ENCODE assay signal across 8 mouse cellular contexts in genomic region chr7:25674719-25675300, GRCm38 (mm10). TPM values are rescaled to one million over a fixed set of nuclear protein-coding genes. Genes with fewer than 3 reads are reported as not detected.
A peak's percentile ranks its signal among the peaks of the same experiment; 100 is the strongest.
DNase-seq lines count a peak whose midpoint lies in the region; ATAC-seq lines count a peak whose summit lies in the region.

Gene Tmem91 (minus strand): TSS chr7:25675166.

- H3K4me3 ChIP-seq in liver, embryonic 11.5 days (ENCODE audit: low read depth, low read length): peak within 1 kb of the TSS; percentile 40
- peak within 1 kb of the TSS; percentile 19 for H3K4me3 ChIP-seq in embryonic facial prominence, embryonic 11.5 days (ENCODE audit: low read depth, low read length)
- H3K4me3 ChIP-seq in hindbrain, embryonic 13.5 days: peak within 1 kb of the TSS; percentile 43
- peak within 1 kb of the TSS; percentile 43 for H3K4me3 ChIP-seq in liver, embryonic 16.5 days (ENCODE audit: low read depth, low read length)

- no peaks in the 10 kb centered on the region for H3K36me3 ChIP-seq in liver, embryonic 11.5 days (ENCODE audit: control insufficient read depth, insufficient read depth, low read length)
- no peaks in the 10 kb centered on the region for H3K36me3 ChIP-seq in embryonic facial prominence, embryonic 11.5 days (replicated peaks; ENCODE audit: control insufficient read depth, insufficient read depth, low read depth, low read length)
- 0 out of 2 replicates have a peak, but pooled peaks cover 5% of the 10 kb centered on the region for H3K36me3 ChIP-seq in hindbrain, embryonic 13.5 days
- H3K36me3 ChIP-seq in liver, embryonic 16.5 days (ENCODE audit: control insufficient read depth, insufficient read depth): no peaks in the 10 kb centered on the region

- peaks cover 6% of the 10 kb centered on the region; the same call in 1 of the 2 replicates for H3K4me1 ChIP-seq in liver, embryonic 11.5 days (replicated peaks; ENCODE audit: control insufficient read depth, insufficient read depth, low read length)
- H3K4me1 ChIP-seq in embryonic facial prominence, embryonic 11.5 days (ENCODE audit: control insufficient read depth, insufficient read depth, low read length): no peaks in the 10 kb centered on the region
- H3K4me1 ChIP-seq in hindbrain, embryonic 13.5 days (replicated peaks): peaks cover 14% of the 10 kb centered on the region
- H3K4me1 ChIP-seq in liver, embryonic 16.5 days (ENCODE audit: control insufficient read depth, low read depth, low read length): peaks cover 14% of the 10 kb centered on the region

- 0 out of 2 replicates have a peak within 1 kb of the TSS, but pooled peaks have one; percentile 2 for H3K9ac ChIP-seq in liver, embryonic 11.5 days (ENCODE audit: low read depth, low read length)
- peak within 1 kb of the TSS; percentile 22; the same call in 1 of the 2 replicates for H3K9ac ChIP-seq in embryonic facial prominence, embryonic 11.5 days (replicated peaks; ENCODE audit: low read length)
- H3K9ac ChIP-seq in hindbrain, embryonic 13.5 days: peak within 1 kb of the TSS; percentile 72
- no peak within 1 kb of the TSS for H3K9ac ChIP-seq in liver, embryonic 16.5 days (ENCODE audit: low read depth, low read length)

- H3K9me3 ChIP-seq in liver, embryonic 11.5 days (ENCODE audit: control insufficient read depth, low read length): peaks cover 2% of the 10 kb centered on the region; the same call in 1 of the 2 replicates
- no peaks in the 10 kb centered on the region for H3K9me3 ChIP-seq in embryonic facial prominence, embryonic 11.5 days (replicated peaks; ENCODE audit: control insufficient read depth, low read length)
- no peaks in the 10 kb centered on the region for H3K9me3 ChIP-seq in hindbrain, embryonic 13.5 days
- no peaks in the 10 kb centered on the region for H3K9me3 ChIP-seq in liver, embryonic 16.5 days (replicated peaks; ENCODE audit: control insufficient read depth, low read length)

- peaks cover 26% of the 10 kb centered on the region for H3K27me3 ChIP-seq in liver, embryonic 11.5 days (replicated peaks; ENCODE audit: control insufficient read depth, insufficient read depth, low read length)
- H3K27me3 ChIP-seq in embryonic facial prominence, embryonic 11.5 days (ENCODE audit: control insufficient read depth, insufficient read depth, low read length): peaks cover 26% of the 10 kb centered on the region
- peaks cover 58% of the 10 kb centered on the region for H3K27me3 ChIP-seq in hindbrain, embryonic 13.5 days
- peaks cover 22% of the 10 kb centered on the region for H3K27me3 ChIP-seq in liver, embryonic 16.5 days (ENCODE audit: control insufficient read depth, insufficient read depth, low read depth, low read length)

- WGBS in liver, embryonic 11.5 days: 2% methylated on average over 29 of the region's 29 CpGs
- WGBS in embryonic facial prominence, embryonic 11.5 days: 2% methylated on average over 29 of the region's 29 CpGs
- 4% methylated on average over 29 of the region's 29 CpGs for WGBS in hindbrain, embryonic 13.5 days
- WGBS in liver, embryonic 16.5 days (ENCODE audit: insufficient replicate concordance): 1% methylated on average over 29 of the region's 29 CpGs

- ATAC-seq in liver, embryonic 11.5 days (replicated peaks; ENCODE audit: low FRiP score): no peak
- no peak for ATAC-seq in embryonic facial prominence, embryonic 11.5 days (replicated peaks; ENCODE audit: insufficient number of reproducible peaks, low FRiP score, low TSS enrichment, low read depth)
- ATAC-seq in hindbrain, embryonic 13.5 days (ENCODE audit: low FRiP score): peak; percentile 60
- ATAC-seq in liver, embryonic 16.5 days (ENCODE audit: low read depth): 0 out of 2 replicates have a peak, but pooled peaks have one; percentile 15

- DNase-seq in liver, embryonic 11.5 days (ENCODE audit: low spot score): no peak
- DNase-seq in liver: no peak
- DNase-seq in embryonic facial prominence, embryonic 11.5 days (ENCODE audit: low spot score): no peak
- no peak for DNase-seq in testis, postnatal 14 days (ENCODE audit: low spot score)
- no peak for DNase-seq in ovary, adult 18-20 months (ENCODE audit: low spot score)
- DNase-seq in cerebellum, adult 9-10 months: no peak

- H3K27ac ChIP-seq in liver, embryonic 11.5 days (ENCODE audit: low read depth, low read length): no peak within 1 kb of the TSS
- no peak within 1 kb of the TSS for H3K27ac ChIP-seq in embryonic facial prominence, embryonic 11.5 days (replicated peaks; ENCODE audit: low read depth, low read length)
- no peak within 1 kb of the TSS for H3K27ac ChIP-seq in hindbrain, embryonic 13.5 days
- no peak within 1 kb of the TSS for H3K27ac ChIP-seq in liver, embryonic 16.5 days (ENCODE audit: low read length)

- H3K4me2 ChIP-seq in liver, embryonic 11.5 days: peak within 1 kb of the TSS; percentile 82
- peak within 1 kb of the TSS; percentile 43 for H3K4me2 ChIP-seq in embryonic facial prominence, embryonic 11.5 days (ENCODE audit: low read depth, low read length)
- peak within 1 kb of the TSS; percentile 67 for H3K4me2 ChIP-seq in hindbrain, embryonic 13.5 days
- H3K4me2 ChIP-seq in liver, embryonic 16.5 days (ENCODE audit: low read depth, low read length): peak within 1 kb of the TSS; percentile 55

RNA-seq across cellular contexts. Expression of gene Tmem91, which starts in this region (rescaled TPM):
- polyA plus RNA-seq in liver, embryonic 11.5 days (2014; fragmentation: Nextera tagmentation; extraction: Ambion mirVana): 2.5 and 3.3 TPM in 2 replicates
- polyA plus RNA-seq in embryonic facial prominence, embryonic 11.5 days (2014; fragmentation: Nextera tagmentation; extraction: Ambion mirVana): 0.70 and 1.0 TPM in 2 replicates
- polyA plus RNA-seq in hindbrain, embryonic 13.5 days (2015; fragmentation: Nextera tagmentation; extraction: Ambion mirVana): 15.6 and 16.3 TPM in 2 replicates
- 0.78 and 1.3 TPM in 2 replicates for polyA plus RNA-seq in liver, embryonic 16.5 days (2015; fragmentation: Nextera tagmentation; extraction: Ambion mirVana)

Comparison
In these comparisons a context has a peak if more than half of its experiments do, and no peak if none do; other contexts are left out.
1. ATAC-seq: peak in hindbrain, embryonic 13.5 days (single experiment) and liver, embryonic 16.5 days (single experiment); none in liver, embryonic 11.5 days (single experiment) and embryonic facial prominence, embryonic 11.5 days (single experiment).
2. Peak in every context shown above with its lines, with median percentiles within 50 percentile points of each other: H3K4me2 ChIP-seq and H3K4me3 ChIP-seq.